Mouse (Mus musculus): ENCODE measurements at regions not wholly inside any gene's neighbourhood (a gene's known extent, or its start where the extent isn't known, plus 50 kb on each side); places are given as distances from the start of the nearest gene placed in this dataset.

GRCm38 (mm10) chr16:55134961-55135360 lies 162.8 kb downstream of the Zpld1 start:
- TF ChIP-seq MAX (IDR thresholded peaks at IDR 0.05; ENCODE audit: low read depth) (no peak), TCF12 (IDR thresholded peaks at IDR 0.05; ENCODE audit: insufficient read depth, poor library complexity, severe bottlenecking) (no peak), POLR2A (IDR thresholded peaks at IDR 0.05; ENCODE audit: insufficient read length, low read depth) (no peak), POLR2AphosphoS2 (IDR thresholded peaks at IDR 0.05; ENCODE audit: insufficient read length, low read depth) (no peak), E2F4 (IDR thresholded peaks at IDR 0.05; ENCODE audit: insufficient read depth) (no peak), TCF3 (IDR thresholded peaks at IDR 0.05; ENCODE audit: insufficient read length, low read depth) (no peak), MYOG (IDR thresholded peaks at IDR 0.05; ENCODE audit: control insufficient read depth in 1 of 3, insufficient read depth in 1 of 3, insufficient read length in 2 of 3, low read depth in 2 of 3) (no peak), CEBPB (IDR thresholded peaks at IDR 0.05; ENCODE audit: insufficient read depth, poor library complexity, severe bottlenecking) (no peak), USF1 (IDR thresholded peaks at IDR 0.05; ENCODE audit: low read depth) (no peak), SRF (IDR thresholded peaks at IDR 0.05; ENCODE audit: control insufficient read depth, insufficient read length, low read depth) (no peak), MYOD1 (IDR thresholded peaks at IDR 0.05; ENCODE audit: control insufficient read depth in 1 of 3, insufficient read length in 2 of 3, low read depth in 2 of 3) (no peak)
